Mouse (Mus musculus) embryonic facial prominence, embryonic 12.5 days (tissue): ENCODE results near the gene Stxbp6. TPM values are rescaled to one million over a fixed set of nuclear protein-coding genes. Genes with fewer than 3 reads are reported as not detected.

Source experiments
- ATAC-seq: fragments of 200-750 bp; cut with Nextera tagmentation; 2 replicates; pipeline ENCODE4 v1.8.0; 2017; ENCODE audit not compliant: insufficient number of reproducible peaks, insufficient read depth, low FRiP score, low TSS enrichment
- H3K27ac ChIP-seq: fragments of 300-500 bp; sonication (generic); 2 replicates; pipeline ENCODE4 v1.5.1; 2016; ENCODE audit warnings: mild to moderate bottlenecking
- H3K27me3 ChIP-seq: fragments of 300-500 bp; sonication (generic); 2 replicates; pipeline ENCODE4 v1.6.1; 2016; ENCODE audit warnings: mild to moderate bottlenecking, moderate library complexity
- H3K36me3 ChIP-seq: fragments of 300-500 bp; sonication (generic); 2 replicates; pipeline ENCODE4 v1.6.1; 2016; ENCODE audit warnings: mild to moderate bottlenecking
- H3K4me1 ChIP-seq: fragments of 300-500 bp; sonication (generic); 2 replicates; pipeline ENCODE4 v1.6.1; 2016
- H3K4me2 ChIP-seq: fragments of 300-500 bp; sonication (generic); replicated peaks from 2 replicates; pipeline ENCODE4 v1.6.1; 2016; ENCODE audit warnings: mild to moderate bottlenecking, moderate library complexity
- H3K4me3 ChIP-seq: fragments of 300-500 bp; sonication (generic); 2 replicates; pipeline ENCODE4 v1.5.1; 2016; ENCODE audit warnings: mild to moderate bottlenecking
- H3K9ac ChIP-seq: fragments of 300-500 bp; sonication (generic); 2 replicates; pipeline ENCODE4 v1.6.1; 2016; ENCODE audit warnings: mild to moderate bottlenecking, moderate library complexity
- H3K9me3 ChIP-seq: fragments of 300-500 bp; sonication (generic); 2 replicates; pipeline ENCODE4 v1.6.1; 2016; ENCODE audit warnings: mild to moderate bottlenecking, moderate library complexity
- WGBS: fragments of 180-500 bp; shearing (Covaris S2); methylation state at CpG from one replicate; pipeline ENCODE4 v1.1.7; 2016; 5-methylcytosine and 5-hydroxymethylcytosine counted together
- polyA plus RNA-seq: library from polyadenylated mRNA; unstranded; fragments of >200 nt; fragmentation: Nextera tagmentation; extraction: Ambion mirVana; gene quantifications from 2 replicates; pipeline ENCODE4 v1.2.1, GENCODE M21; 2016

Stxbp6 gene
- polyA plus RNA-seq, 1 experiment from 2014 or later: 12.0 TPM

GRCm38 (mm10) chr12:44903205-44903732, 171.2 kb downstream of the Stxbp6 start:
- no peaks in the 10 kb centered on the region for H3K36me3 ChIP-seq
- ATAC-seq: no peak
- no peaks in the 10 kb centered on the region for H3K9me3 ChIP-seq
- no peak overlapping the region for H3K9ac ChIP-seq
- no peaks in the 10 kb centered on the region for H3K4me1 ChIP-seq
- no peak overlapping the region for H3K4me3 ChIP-seq
- 72% methylated on average over 1 of the region's 1 CpGs for WGBS
- H3K27ac ChIP-seq: no peak overlapping the region
- H3K27me3 ChIP-seq: no peaks in the 10 kb centered on the region
- no peak overlapping the region for H3K4me2 ChIP-seq

GRCm38 (mm10) chr12:44899173-44899870, 175.2 kb downstream of the Stxbp6 start:
- Histone ChIP-seq H3K9ac (no peak overlapping the region), H3K27ac (no peak overlapping the region)
- 89% methylated on average over 5 of the region's 5 CpGs for WGBS

GRCm38 (mm10) chr12:44896460-44896859, 178.0 kb downstream of the Stxbp6 start:
- Histone ChIP-seq H3K9ac (no peak overlapping the region), H3K27me3 (no peaks in the 10 kb centered on the region), H3K27ac (no peak overlapping the region), H3K9me3 (no peaks in the 10 kb centered on the region), H3K36me3 (no peaks in the 10 kb centered on the region), H3K4me1 (no peaks in the 10 kb centered on the region), H3K4me2 (no peak overlapping the region), H3K4me3 (no peak overlapping the region)
- 84% methylated on average over 1 of the region's 1 CpGs for WGBS
- ATAC-seq: no peak

More at GRCm38 (mm10) chr12:44899173-44899870, 175.2 kb downstream of the Stxbp6 start:
- H3K4me1 ChIP-seq: no peaks in the 10 kb centered on the region
- no peak for ATAC-seq
- no peaks in the 10 kb centered on the region for H3K36me3 ChIP-seq
- no peak overlapping the region for H3K4me2 ChIP-seq
- H3K9me3 ChIP-seq: no peaks in the 10 kb centered on the region
- H3K27me3 ChIP-seq: no peaks in the 10 kb centered on the region
- no peak overlapping the region for H3K4me3 ChIP-seq

GRCm38 (mm10) chr12:44889677-44890393, 184.7 kb downstream of the Stxbp6 start:
- no peaks in the 10 kb centered on the region for H3K4me1 ChIP-seq
- H3K4me3 ChIP-seq: no peak overlapping the region
- no peaks in the 10 kb centered on the region for H3K36me3 ChIP-seq
- no peaks in the 10 kb centered on the region for H3K9me3 ChIP-seq
- 77% methylated on average over 6 of the region's 6 CpGs for WGBS
- H3K4me2 ChIP-seq: no peak overlapping the region
- no peak for ATAC-seq
- H3K27me3 ChIP-seq: no peaks in the 10 kb centered on the region
- H3K9ac ChIP-seq: no peak overlapping the region
- no peak overlapping the region for H3K27ac ChIP-seq

- WGBS: 34% methylated on average over 3 of the region's 3 CpGs
Measured at GRCm38 (mm10) chr12:44886826-44887225, 187.7 kb downstream of the Stxbp6 start.

GRCm38 (mm10) chr12:44872697-44873096, 201.8 kb downstream of the Stxbp6 start:
- 72% methylated on average over 2 of the region's 2 CpGs for WGBS
- Histone ChIP-seq H3K9ac (no peak overlapping the region), H3K27me3 (no peaks in the 10 kb centered on the region), H3K4me1 (no peaks in the 10 kb centered on the region), H3K36me3 (no peaks in the 10 kb centered on the region), H3K4me3 (no peak overlapping the region), H3K4me2 (no peak overlapping the region), H3K9me3 (no peaks in the 10 kb centered on the region), H3K27ac (no peak overlapping the region)
- ATAC-seq: no peak

More at GRCm38 (mm10) chr12:44886826-44887225, 187.7 kb downstream of the Stxbp6 start:
- H3K9me3 ChIP-seq: no peaks in the 10 kb centered on the region
- ATAC-seq: no peak
- no peak overlapping the region for H3K27ac ChIP-seq
- H3K4me3 ChIP-seq: no peak overlapping the region
- H3K27me3 ChIP-seq: no peaks in the 10 kb centered on the region
- H3K4me1 ChIP-seq: no peaks in the 10 kb centered on the region
- no peak overlapping the region for H3K9ac ChIP-seq
- no peak overlapping the region for H3K4me2 ChIP-seq
- no peaks in the 10 kb centered on the region for H3K36me3 ChIP-seq

GRCm38 (mm10) chr12:44865442-44865841, 209.1 kb downstream of the Stxbp6 start:
- no peak for ATAC-seq
- no peaks in the 10 kb centered on the region for H3K27me3 ChIP-seq
- no peak overlapping the region for H3K4me3 ChIP-seq
- H3K4me1 ChIP-seq: no peaks in the 10 kb centered on the region
- H3K36me3 ChIP-seq: no peaks in the 10 kb centered on the region
- 86% methylated on average over 3 of the region's 3 CpGs for WGBS
- H3K27ac ChIP-seq: no peak overlapping the region
- H3K9ac ChIP-seq: no peak overlapping the region
- no peaks in the 10 kb centered on the region for H3K9me3 ChIP-seq
- no peak overlapping the region for H3K4me2 ChIP-seq

GRCm38 (mm10) chr12:44859454-44859853, 215.1 kb downstream of the Stxbp6 start:
- H3K4me3 ChIP-seq: no peak overlapping the region
- WGBS: 77% methylated on average over 5 of the region's 5 CpGs
- no peak for ATAC-seq
- H3K36me3 ChIP-seq: no peaks in the 10 kb centered on the region
- H3K27me3 ChIP-seq: no peaks in the 10 kb centered on the region
- no peaks in the 10 kb centered on the region for H3K4me1 ChIP-seq
- no peak overlapping the region for H3K4me2 ChIP-seq
- H3K27ac ChIP-seq: no peak overlapping the region
- H3K9ac ChIP-seq: no peak overlapping the region
- H3K9me3 ChIP-seq: no peaks in the 10 kb centered on the region

GRCm38 (mm10) chr12:44858110-44858885, 216.2 kb downstream of the Stxbp6 start:
- no peak overlapping the region for H3K4me3 ChIP-seq
- no peaks in the 10 kb centered on the region for H3K4me1 ChIP-seq
- 0 out of 2 replicates have a peak, but pooled peaks have one; percentile 52 for ATAC-seq
- no peaks in the 10 kb centered on the region for H3K27me3 ChIP-seq
- no peaks in the 10 kb centered on the region for H3K9me3 ChIP-seq
- H3K4me2 ChIP-seq: no peak overlapping the region
- 39% methylated on average over 4 of the region's 4 CpGs for WGBS
- H3K9ac ChIP-seq: no peak overlapping the region
- H3K27ac ChIP-seq: no peak overlapping the region
- no peaks in the 10 kb centered on the region for H3K36me3 ChIP-seq

GRCm38 (mm10) chr12:44852024-44852423, 222.5 kb downstream of the Stxbp6 start:
- no peaks in the 10 kb centered on the region for H3K27me3 ChIP-seq
- H3K4me1 ChIP-seq: no peaks in the 10 kb centered on the region
- H3K4me3 ChIP-seq: no peak overlapping the region
- no peaks in the 10 kb centered on the region for H3K9me3 ChIP-seq
- no peak overlapping the region for H3K4me2 ChIP-seq
- no peak overlapping the region for H3K9ac ChIP-seq
- 83% methylated on average over 1 of the region's 1 CpGs for WGBS
- peak; percentile 81; the same call in 1 of the 2 replicates for ATAC-seq
- no peaks in the 10 kb centered on the region for H3K36me3 ChIP-seq
- H3K27ac ChIP-seq: no peak overlapping the region

- Histone ChIP-seq H3K4me3 (no peak overlapping the region), H3K9me3 (no peaks in the 10 kb centered on the region), H3K9ac (no peak overlapping the region), H3K4me2 (no peak overlapping the region), H3K4me1 (no peaks in the 10 kb centered on the region), H3K36me3 (no peaks in the 10 kb centered on the region), H3K27ac (no peak overlapping the region), H3K27me3 (no peaks in the 10 kb centered on the region)
- ATAC-seq: no peak
- 63% methylated on average over 1 of the region's 1 CpGs for WGBS
Measured at GRCm38 (mm10) chr12:44850516-44850915, 224.0 kb downstream of the Stxbp6 start.
